Mouse (Mus musculus) yolk sac, embryonic 10.5 days (tissue): ENCODE measurements around the gene Catsperz.

ENCODE experiments used
- DNase-seq: peaks from one replicate; pipeline ENCODE4 v3.0.0-alpha.2; 2017; ENCODE audit warnings: low spot score

Catsperz gene

DNA sequence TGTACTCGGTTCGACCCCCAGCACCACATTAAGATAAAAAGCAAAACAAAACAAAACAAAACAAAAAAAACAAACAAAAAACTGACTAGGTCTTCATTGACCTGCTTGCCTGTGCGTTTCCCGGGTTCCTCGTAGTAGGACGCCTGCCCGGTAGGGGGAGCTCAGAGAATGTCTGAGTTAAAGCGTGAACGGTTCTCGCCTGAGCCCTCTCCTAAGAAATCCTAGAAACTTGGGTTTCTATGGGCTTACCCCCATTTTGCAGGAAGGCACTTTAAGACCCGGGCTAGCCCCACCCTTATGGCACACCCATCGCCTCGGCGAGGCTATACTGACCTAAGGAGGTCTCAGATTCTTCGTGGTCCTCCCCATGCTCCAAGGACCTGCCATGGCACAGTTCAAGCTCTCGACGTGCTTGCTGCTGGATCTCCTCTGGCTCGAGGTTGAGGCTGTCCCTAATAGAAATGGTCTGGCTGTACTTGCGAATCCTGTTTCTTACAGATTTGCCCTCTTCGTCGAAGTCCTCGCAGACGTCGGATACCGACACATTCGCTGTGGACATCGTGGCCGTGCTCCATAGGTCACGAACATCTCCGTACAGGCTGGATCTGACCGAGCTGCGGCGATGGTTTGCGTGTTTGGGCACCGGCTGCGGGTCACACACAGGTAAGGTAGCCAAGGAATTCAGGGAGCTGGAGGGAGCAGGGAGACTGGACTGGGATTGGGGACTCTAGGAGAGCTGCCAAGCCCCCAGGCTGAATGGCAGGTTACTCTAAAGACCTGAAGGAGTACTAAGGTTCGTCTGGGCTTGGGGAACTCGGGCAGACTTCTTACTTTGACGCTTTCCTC is 496 bp downstream of the Catsperz start:
- peak; percentile 64 for DNase-seq

DNA sequence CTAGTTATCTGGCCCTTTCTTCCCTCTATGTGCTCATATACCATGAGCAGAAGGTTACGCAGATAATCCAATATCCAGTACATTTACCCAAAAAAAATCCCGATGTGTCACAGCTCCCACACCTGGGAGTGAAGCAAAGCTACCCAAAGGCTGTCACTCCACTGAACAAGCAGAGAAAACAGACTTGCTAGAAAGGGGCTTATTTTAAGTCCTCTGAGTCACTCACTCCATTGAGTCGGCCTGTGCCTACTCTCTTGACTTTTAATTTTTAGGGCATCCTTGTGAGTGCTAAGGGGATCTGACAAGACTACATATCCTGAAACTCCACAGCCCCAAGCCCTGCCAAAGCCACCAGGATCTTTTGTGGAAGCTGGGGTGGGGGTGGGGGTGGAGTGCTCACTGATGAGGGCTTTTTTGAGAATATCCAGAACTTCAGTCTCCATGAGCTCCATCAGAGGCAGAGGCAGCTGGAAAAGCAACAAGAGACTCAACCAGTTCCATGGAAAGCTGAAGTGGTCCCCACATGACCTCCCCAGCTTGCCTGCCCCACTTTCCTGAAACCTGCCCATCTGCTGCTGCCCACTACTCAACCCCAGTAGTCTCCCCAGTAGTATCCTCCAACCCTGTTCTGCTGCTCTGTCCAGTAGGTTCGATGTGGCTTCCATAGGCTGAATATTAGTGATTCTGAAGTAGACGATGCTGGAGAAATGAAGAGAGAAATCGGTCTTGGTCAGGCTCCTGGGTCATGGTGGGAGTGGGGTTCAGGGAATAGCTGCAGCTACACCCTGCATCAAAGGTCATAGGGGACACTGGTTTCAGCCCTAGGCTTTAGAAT is 2.1 kb downstream of the Catsperz start:
- no peak for DNase-seq

DNA sequence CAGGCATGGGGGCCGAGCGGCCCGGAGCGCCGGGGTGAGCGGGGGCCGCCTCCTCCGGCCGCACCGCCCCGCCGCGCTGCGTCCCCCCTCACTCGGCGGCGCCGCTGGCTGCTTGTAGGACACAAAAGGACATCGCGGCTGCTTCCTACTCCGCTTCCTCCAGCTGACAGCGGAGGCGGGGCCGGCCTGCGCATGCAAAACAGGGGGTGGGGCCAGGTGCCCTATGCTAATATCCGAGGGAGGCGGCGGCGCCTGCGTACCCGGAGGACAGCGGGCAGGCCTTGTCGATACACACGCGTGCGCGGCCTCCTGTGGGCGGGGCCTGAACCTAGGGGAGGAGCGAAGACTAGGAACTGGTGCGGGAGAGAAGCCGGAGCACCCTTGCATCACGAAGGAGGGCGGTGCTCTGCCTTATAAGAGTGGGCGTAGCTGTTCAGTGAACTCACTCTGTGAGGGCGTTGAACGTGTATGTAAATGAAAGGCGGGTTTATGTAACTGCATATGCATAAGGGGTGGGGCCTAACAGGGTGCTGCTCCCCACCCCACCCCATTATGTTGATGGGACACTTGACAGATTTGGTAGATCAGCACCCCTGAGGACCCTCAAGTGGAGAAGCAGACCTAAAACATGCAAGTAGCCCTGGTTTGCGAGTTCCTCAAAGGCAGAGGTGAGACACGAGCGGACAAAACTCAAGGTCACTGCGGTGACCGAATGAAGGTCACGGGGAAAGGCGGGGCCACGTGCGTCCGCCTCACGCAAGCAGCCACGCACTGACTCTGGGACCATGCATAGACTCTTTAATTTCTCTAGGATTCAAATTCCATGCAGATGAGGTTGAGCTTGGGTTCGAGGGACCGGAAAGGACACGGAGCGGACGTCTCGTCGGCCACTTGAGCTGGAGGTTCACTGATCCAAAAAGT is 3.3 kb downstream of the Catsperz start, which contains the start of gene Esrra:
Gene Esrra, minus strand, starts transcription at position 167 of the 921 bp plus-strand sequence.
- DNase-seq, result peak; percentile 100

DNA sequence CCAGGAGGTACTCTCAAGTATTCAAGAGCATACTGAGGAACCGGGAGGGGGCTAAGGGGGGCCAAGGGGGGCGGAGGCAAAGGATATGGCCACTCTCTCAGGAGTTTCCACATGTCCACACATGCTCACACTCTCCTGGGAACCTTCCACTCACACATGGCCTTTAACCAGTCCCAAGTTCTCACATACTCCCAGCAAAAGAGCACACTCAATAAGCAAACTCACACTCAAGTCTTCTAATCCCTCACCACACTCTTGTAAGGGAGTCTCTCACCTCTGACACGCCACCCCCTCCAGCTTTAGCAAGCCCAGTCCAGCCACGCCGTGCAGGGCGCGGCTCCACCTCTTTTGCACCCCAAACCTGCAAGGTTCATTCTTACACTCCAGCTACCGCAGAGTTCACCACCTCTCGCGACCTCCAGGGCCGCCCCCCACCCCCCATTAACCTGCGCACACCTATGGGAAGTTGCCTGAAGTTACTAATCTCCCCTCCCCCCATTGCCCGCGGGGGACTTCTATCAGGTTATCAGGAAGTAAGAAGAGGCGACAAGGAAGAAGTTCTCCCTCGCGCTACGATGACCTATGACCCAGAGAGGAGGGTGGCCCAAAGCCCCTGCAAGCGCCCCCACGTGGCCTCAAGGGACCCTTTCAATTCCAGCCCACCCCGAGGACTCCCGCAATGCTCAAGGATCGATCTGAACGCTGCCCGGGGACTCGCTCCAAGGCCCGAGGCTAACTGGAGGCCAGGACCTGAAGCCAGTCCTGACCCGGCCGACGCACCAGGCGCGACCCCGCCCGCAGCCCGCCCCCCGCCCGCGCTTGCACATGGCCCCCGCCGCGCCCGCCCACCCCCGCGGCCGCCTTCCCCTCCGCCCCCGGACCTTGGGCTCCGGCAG is 4.2 kb downstream of the Catsperz start:
- DNase-seq, result peak; percentile 91

DNA sequence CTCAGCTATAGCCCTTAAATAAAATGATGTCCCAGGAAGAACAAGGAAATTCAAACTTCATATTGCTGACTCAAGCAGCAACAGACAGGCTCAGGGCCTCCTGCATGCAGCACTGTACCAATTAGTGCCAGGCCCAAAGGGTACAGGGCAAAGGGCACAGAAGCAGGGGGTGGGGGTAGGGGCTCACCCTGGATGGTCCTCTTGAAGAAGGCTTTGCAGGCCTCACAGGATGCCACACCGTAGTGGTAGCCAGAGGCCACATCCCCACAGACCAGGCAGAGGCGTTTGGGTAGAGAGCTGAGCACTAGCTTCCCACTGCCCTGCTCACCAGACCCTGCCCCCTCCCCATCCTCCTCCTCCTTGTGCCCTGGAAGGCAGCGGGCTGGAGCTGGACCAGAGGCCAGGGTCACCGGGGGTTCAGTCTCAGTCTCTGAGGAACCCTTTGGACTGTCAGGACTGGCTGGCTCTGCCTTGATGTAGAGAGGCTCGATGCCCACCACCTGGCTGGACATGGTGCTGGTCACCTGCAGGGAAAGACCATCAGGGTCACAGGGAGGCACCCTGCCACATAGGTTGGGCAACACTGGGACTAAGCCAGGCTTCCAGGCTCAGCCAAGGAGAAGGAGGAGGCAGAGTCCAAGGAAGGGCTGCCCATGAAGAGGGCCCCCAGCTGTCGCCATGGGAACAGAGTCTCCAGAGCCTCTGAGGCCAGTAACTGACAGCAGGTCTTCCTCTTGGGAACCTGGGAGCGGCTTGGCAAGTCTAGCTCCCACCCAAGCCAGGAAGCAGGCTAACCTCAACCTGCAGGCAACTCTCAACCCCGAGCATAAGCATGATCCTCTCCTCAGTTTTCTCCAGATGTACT is 5.1 kb downstream of the Catsperz start:
- DNase-seq, result peak; percentile 58

DNA sequence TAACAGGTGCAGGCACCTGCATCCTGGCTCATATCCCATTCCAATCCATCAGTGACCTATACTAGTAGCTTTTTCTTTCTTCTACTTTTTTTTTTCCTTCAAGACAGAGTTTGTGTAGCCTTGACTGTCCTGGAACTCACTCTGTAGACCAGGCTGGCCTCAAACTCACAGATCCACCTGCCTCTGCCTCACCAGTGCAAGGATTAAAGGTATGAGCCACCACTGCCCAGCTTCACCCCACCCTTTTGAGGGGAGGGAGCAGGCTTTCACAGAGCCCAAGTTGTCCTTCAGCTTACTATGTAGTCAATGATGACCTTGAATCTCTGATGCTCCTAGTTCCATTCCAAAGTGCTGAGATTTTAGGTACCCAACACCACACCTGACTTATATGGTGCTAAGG is 5.7 kb downstream of the Catsperz start:
- no peak for DNase-seq

DNA sequence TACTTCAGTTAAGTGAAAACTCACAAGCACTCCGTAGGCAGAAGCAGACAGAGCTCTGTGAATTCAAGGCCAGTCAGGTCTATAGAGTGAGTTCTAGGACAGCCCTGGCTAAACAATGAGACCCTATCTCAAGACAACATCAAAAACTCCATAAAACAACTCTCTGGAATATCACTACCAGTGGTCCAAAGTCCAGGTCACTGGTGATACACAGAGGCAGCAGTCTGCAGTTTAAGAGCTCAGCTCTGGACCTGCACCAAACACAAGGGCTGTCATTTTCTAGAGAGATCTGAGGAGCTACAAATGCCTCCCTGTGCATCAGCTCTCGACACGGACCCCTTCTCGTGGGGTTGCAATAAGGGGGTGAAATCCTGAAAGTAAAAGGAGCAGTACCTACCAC is 6.9 kb downstream of the Catsperz start:
- DNase-seq, result no peak

DNA sequence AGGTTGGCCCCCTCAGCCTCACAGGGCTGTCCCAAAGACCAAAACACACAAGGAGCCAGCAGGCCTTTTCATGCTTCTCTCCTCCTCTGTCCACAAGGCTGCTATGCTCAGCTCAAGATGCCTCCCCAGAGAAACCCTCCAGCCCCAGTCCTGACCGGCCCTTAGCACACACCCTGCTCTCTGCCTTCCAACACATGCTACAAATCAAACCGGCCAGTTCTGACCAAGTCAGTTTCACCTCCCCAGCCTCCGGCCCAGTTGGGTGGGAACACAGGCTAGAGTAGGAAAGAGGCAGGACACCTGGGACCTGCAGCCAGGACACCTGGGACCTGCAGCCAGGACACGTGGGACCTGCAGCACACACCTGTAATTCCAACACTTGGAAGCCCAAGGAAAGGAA is 8.7 kb downstream of the Catsperz start:
- DNase-seq, result no peak

DNA sequence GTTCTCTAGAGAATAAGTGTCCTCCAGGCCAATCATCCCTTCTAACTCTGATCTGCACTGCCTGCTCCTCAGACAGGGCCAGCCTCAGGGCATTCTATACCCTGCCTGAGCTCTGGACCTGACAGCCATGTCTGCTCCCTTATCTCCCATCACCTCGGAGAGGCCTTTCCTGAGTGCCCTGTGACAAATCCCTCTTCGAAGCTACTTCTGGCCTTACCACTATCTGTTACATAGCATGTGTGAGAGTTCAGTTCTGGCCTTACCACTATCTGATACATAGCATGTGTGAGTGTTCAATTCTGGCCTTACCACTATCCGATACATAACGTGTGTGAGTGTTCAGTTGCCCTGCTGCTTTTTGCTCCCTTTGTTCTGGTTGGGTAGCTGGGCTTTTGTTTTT is 9.9 kb downstream of the Catsperz start:
- DNase-seq, result no peak

DNA sequence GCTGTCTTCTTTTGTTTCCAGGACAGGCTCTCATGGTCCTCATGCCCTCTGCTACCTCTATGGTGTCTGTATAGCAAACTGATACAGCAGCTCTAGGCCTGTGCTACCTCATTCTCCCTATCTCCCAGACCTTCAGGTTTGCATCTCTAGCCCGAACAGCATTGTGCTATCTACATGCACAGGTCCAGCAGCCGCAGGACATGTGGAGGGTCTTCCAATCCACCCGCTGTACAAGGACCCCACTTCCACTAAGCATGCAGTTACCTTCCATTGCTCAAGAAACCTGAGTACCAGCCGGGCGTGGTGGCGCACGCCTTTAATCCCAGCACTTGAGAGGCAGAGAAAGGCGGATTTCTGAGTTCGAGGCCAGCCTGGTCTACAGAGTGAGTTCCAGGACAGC is 10.6 kb downstream of the Catsperz start:
- DNase-seq, result no peak

DNA sequence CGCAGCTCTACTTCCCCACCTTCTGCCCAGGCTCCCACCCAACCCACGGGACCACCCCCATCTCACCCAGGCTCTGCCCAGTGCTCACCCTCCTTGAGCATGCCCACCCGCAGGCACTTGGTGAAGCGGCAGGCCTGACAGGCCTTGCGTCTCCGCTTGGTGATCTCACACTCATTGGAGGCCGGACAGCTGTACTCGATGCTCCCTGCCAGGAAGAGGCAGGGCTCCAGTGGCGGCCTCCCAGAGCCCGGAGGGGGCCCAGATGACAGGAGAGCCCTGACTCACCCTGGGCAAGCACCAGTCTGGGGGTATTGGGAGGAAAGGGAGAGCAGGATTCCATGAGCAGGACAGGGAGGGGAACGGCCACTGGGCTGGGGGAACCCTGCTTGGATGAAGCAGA is 11.2 kb downstream of the Catsperz start:
- DNase-seq, result no peak

DNA sequence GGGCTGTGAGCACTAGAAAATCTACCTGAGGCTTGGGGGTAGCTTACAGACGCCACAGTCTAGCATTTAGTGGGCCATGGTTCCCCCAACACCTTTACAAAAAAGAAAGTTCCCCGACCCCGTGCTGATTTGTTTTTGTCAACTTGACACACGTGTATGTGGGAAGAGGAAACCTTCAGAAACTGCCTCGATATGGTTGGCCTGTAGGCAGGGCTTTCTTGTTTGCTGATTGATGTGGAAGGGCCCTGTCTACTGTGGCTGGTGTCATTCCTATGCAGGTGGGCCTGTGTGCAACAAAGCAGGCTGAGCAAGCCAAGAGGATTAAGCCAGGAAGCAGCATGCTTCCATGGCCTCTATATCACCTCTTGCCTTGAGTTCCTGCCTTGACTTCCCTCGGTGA is 12.1 kb downstream of the Catsperz start:
- no peak for DNase-seq

DNA sequence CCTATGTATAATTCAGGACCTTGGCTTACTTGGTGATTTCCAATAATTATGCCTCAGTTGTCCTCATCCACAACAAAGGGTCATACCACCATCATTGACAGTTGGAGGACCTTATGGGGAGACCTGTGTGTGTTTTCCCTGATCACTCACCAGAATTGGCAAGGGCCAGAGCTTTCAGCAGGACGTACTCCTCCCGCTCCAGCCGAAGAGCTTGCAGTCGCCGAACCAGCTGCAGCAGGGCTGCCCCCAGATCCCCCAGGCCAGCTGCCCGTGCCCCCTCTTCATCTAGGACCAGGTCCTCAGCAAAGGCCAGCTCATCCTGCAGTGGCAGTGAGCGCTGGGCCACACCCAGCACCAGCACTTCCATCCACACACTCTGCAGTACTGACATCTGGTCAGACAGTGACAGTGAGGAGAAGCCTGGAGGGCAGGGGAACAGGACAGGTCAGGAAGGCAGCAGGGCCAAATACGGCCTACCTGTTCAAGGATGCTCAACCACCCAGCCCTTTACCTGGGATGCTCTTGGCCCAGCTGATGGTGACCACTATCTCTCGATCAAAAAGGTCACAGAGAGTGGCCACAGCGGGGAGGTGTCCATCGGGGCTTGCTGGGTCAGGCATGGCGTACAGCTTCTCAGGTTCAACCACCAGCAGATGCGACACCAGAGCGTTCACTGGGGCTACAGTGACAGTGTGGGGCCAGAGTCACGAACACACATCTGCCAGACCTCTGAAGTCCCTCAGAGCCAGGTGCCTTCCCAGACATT is 12.8 kb downstream of the Catsperz start:
- no peak for DNase-seq

DNA sequence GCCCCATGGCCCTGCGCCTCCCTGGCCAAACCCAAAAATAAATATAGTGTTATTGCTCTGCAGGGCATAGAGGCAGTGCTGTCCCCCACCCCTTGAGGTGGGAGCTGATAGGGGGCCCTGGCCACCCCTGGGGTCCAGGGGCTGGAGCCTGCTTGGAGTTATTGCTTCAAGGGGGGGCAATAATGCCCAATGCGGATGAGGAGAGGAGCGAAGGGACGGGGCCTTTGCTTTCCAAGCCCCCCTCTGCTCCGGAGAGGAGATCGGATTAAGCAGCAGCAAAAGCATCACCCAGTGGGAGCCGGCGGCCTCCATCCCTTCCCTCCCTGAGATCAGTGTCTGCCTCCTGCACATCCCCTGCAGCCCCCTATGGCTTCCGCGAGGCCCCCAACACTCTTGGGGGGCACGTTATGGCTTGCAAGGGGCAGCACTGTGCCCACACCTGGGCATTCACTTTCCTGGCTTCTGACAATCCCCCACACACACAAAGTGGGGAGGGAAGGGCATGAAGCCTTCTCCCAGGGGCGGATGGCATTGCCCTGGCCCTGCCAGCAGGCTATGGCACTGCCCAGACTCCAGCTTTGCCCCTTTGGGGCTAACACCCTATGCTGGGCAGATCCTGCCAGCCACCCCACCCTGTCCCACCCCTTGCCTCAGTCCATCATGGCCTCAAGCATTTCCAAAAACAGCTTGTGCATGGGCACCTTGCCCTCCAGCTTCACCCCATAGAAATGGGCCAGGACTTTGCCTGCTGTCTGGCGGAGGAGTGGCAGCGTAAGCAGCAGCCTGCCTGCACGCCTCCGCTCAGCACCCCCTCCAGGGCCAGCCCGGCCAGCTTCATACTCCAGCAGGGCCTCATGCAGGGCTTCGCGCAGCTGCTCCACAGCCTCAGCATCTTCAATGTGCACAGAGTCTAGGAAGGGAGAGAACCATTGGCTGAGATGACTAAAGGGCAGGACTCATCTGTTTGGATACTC is 13.8 kb downstream of the Catsperz start:
- DNase-seq, result no peak

DNA sequence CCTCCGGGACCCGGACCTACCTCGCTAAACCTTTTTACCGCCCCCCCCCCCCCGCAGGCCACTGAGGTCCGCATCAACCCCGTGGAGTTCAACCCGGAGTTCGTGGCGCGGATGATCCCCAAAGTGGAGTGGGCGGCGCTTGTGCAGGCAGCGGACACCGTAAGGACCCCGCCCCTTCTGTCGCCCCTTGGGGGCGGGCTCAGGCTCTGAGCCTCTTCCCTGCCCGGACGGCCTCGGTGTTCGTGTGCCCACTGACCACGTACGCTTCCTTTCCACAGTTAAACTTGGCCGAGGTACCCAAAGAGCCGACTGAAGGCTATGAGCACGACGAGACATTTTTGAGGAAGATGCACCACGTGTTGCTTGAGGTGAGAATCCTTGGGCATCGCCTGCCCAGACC is 14.9 kb downstream of the Catsperz start:
- DNase-seq, result peak; percentile 63

DNA sequence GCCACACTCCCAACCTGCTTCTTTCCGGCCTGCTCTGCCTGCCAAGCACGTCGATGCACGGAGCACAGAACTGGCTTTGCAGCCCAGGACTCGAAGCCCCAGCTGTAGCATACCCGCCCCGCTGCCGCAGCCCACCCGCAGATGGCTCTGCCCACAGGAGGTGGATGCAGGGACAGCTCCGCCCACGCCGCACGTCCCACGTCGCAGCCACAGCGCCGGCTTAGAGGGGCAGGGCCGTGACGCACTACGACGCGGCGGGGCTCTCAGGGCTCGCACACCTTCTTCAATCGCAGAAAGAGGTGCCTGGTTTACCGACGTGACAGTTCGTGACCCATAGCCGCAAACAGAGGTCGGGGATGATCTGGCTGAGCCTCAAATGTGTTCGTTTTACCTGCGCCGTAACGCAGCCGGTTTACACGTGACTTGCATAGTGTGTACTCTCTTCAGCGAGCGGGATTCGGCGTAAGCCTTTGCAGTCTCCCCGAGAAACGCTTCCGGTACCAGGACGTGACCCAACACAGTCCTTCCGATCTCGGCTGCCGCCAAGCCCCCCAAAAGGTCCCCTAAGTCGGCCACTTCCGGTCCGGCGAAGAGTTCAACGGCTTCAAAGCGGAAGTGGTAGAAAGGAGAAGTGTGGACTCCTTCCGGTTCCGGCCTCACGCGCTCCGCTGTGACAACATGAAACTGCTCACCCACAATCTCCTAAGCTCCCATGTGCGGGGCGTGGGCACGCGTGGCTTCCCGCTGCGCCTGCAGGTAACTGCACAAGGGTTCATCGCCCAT is 15.5 kb downstream of the Catsperz start, which contains the start of the genes Trmt112 and Prdx5:
Gene Trmt112, plus strand, starts transcription at position 192 of the 783 bp plus-strand sequence.
Gene Prdx5, minus strand, starts transcription at position 600 of the 783 bp plus-strand sequence.
- peak; percentile 90 for DNase-seq

DNA sequence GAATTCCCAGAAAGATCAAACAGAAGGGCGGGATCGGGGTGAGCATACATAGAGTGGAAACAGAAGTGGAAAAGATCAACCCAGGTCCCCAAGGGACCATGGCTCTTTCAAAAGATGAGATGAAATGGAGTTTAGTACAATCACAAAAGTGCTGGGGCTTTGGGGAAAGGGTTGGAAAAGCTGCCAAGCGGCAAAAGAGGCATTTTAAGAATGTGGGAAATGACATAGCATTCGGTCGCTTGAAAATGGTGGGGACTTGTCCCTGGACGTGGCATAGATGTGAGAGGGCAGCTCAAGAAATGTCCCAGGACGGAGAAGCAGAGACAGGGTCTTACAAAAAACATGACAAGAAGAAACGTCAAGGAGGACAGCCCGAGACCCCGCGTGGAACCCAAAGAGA is 16.2 kb downstream of the Catsperz start:
- no peak for DNase-seq
